Mouse (Mus musculus) midbrain, embryonic 12.5 days (tissue): ENCODE results near the gene Rtca. TPM values are rescaled to one million over a fixed set of nuclear protein-coding genes. Genes with fewer than 3 reads are reported as not detected.

ENCODE experiments used
- ATAC-seq: fragments of 200-750 bp; cut with Nextera tagmentation; 2 replicates; pipeline ENCODE4 v1.8.0; 2017; ENCODE audit warnings: low read depth, moderate TSS enrichment, moderate library complexity; ENCODE audit not compliant: low FRiP score
- H3K27ac ChIP-seq: fragments of 300-500 bp; sonication (generic); replicated peaks from 2 replicates; pipeline ENCODE4 v1.5.1; 2016; ENCODE audit warnings: mild to moderate bottlenecking
- H3K27me3 ChIP-seq: fragments of 300-500 bp; sonication (generic); 2 replicates; pipeline ENCODE4 v1.6.1; 2016; ENCODE audit warnings: mild to moderate bottlenecking
- H3K36me3 ChIP-seq: fragments of 300-500 bp; sonication (generic); 2 replicates; pipeline ENCODE4 v1.6.1; 2016
- H3K4me1 ChIP-seq: fragments of 300-500 bp; sonication (generic); 2 replicates; pipeline ENCODE4 v1.6.1; 2016
- H3K4me2 ChIP-seq: fragments of 300-500 bp; sonication (generic); replicated peaks from 2 replicates; pipeline ENCODE4 v1.6.1; 2016; ENCODE audit warnings: mild to moderate bottlenecking, moderate library complexity
- H3K4me3 ChIP-seq: fragments of 300-500 bp; sonication (generic); 2 replicates; pipeline ENCODE4 v1.5.1; 2016; ENCODE audit warnings: mild to moderate bottlenecking
- H3K9ac ChIP-seq: fragments of 300-500 bp; sonication (generic); replicated peaks from 2 replicates; pipeline ENCODE4 v1.6.1; 2016; ENCODE audit warnings: mild to moderate bottlenecking, moderate library complexity
- H3K9me3 ChIP-seq: fragments of 300-500 bp; sonication (generic); 2 replicates; pipeline ENCODE4 v1.6.1; 2016; ENCODE audit warnings: mild to moderate bottlenecking
- WGBS: fragments of 180-500 bp; shearing (Covaris S2); methylation state at CpG from one replicate; pipeline ENCODE4 v1.1.7; 2016; 5-methylcytosine and 5-hydroxymethylcytosine counted together
- polyA plus RNA-seq: library from polyadenylated mRNA; unstranded; fragments of >200 nt; fragmentation: Nextera tagmentation; extraction: Ambion mirVana; gene quantifications from 2 replicates; pipeline ENCODE4 v1.2.1, GENCODE M21; 2016

The Rtca gene
- polyA plus RNA-seq, 1 experiment from 2014 or later: 118 TPM

GRCm38 (mm10) chr3:116465709-116466108 is 42.3 kb downstream of the Rtca start:
- no peak for ATAC-seq
- no peaks in the 10 kb centered on the region for H3K36me3 ChIP-seq
- H3K9ac ChIP-seq: no peak overlapping the region
- no peak overlapping the region for H3K4me3 ChIP-seq
- H3K4me2 ChIP-seq: no peak overlapping the region
- no peaks in the 10 kb centered on the region for H3K9me3 ChIP-seq
- no peaks in the 10 kb centered on the region for H3K4me1 ChIP-seq
- WGBS: 93% methylated on average over 12 of the region's 12 CpGs
- no peaks in the 10 kb centered on the region for H3K27me3 ChIP-seq
- H3K27ac ChIP-seq: no peak overlapping the region

DNA sequence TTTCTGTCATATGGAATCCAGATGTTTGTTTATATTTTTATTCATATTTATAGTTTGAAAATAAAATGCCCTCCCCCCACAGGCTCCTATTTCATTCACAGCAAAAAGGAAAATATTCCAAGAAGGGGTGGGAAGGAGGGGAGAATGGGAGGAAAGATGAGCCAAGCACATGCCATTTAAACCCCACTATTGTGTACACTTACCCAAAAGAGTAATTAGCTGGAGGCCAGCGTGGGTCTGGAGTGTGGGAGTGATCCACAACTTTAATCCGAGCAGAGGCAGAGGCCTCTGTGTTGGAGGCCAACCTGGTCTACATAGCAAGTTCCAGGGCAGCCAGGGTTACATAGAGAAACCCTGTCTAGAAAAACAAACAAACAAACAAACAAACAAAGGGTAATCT is 43.7 kb downstream of the Rtca start:
- no peaks in the 10 kb centered on the region for H3K27me3 ChIP-seq
- no peak overlapping the region for H3K27ac ChIP-seq
- ATAC-seq: no peak
- H3K4me2 ChIP-seq: no peak overlapping the region
- H3K9me3 ChIP-seq: no peaks in the 10 kb centered on the region
- 39% methylated on average over 2 of the region's 2 CpGs for WGBS
- no peaks in the 10 kb centered on the region for H3K4me1 ChIP-seq
- no peak overlapping the region for H3K9ac ChIP-seq
- no peak overlapping the region for H3K4me3 ChIP-seq
- no peaks in the 10 kb centered on the region for H3K36me3 ChIP-seq

DNA sequence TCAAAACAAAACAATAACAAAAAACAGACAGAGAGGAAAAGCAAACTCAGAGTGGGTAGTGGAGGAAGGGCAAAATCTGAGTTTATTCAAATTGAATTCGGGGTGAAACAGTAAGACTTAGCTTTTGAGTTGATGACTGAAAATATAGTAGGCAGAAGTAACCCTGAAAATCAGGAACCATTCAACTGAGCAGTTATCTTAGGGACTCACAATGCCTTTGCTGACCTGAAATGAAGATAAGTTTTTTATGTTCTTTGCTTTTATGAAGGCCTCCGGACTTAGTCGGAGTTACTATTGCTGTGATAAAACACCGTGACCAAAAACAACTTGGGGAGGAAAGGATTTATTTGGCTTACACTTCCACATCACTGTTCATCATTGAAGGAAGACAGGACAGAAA is 47.0 kb downstream of the Rtca start:
- Histone ChIP-seq H3K4me2 (no peak overlapping the region), H3K36me3 (no peaks in the 10 kb centered on the region), H3K27me3 (no peaks in the 10 kb centered on the region), H3K4me1 (no peaks in the 10 kb centered on the region), H3K4me3 (no peak overlapping the region), H3K9me3 (no peaks in the 10 kb centered on the region), H3K9ac (no peak overlapping the region), H3K27ac (no peak overlapping the region)
- no peak for ATAC-seq
- 86% methylated on average over 4 of the region's 4 CpGs for WGBS

GRCm38 (mm10) chr3:116454529-116454928 is 53.5 kb downstream of the Rtca start:
- Histone ChIP-seq H3K27me3 (no peaks in the 10 kb centered on the region), H3K27ac (no peak overlapping the region), H3K4me1 (no peaks in the 10 kb centered on the region), H3K9me3 (no peaks in the 10 kb centered on the region), H3K36me3 (no peaks in the 10 kb centered on the region), H3K4me3 (no peak overlapping the region), H3K9ac (no peak overlapping the region), H3K4me2 (no peak overlapping the region)
- no peak for ATAC-seq
- 88% methylated on average over 1 of the region's 1 CpGs for WGBS

- no peaks in the 10 kb centered on the region for H3K4me1 ChIP-seq
- WGBS: 94% methylated on average over 3 of the region's 3 CpGs
- no peak overlapping the region for H3K4me2 ChIP-seq
- no peak overlapping the region for H3K27ac ChIP-seq
- no peak for ATAC-seq
- no peaks in the 10 kb centered on the region for H3K36me3 ChIP-seq
- no peak overlapping the region for H3K9ac ChIP-seq
- H3K27me3 ChIP-seq: no peaks in the 10 kb centered on the region
- no peak overlapping the region for H3K4me3 ChIP-seq
- no peaks in the 10 kb centered on the region for H3K9me3 ChIP-seq
These were observed 57.3 kb downstream of the Rtca start for GRCm38 (mm10) chr3:116450741-116451140.

DNA sequence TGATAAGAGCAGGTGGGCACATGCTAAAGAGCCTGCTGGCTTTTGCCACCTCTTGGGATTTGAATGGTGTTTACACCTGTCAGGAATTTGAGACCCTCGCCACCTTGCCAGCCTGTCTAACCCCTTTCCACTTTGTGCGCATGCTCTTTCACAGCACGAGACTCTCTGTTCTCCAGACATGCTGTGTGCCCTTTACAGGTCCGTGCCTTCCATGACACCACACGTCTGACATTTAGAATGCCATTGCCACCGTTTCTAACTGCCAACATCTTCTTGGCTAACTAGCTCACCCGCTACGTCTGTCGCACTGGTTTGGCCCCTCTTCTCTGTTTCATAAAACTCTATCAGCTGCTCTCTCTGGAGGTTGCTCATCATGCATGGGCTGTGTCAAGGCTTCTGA is 63.7 kb downstream of the Rtca start:
- H3K4me3 ChIP-seq: no peak overlapping the region
- no peaks in the 10 kb centered on the region for H3K27me3 ChIP-seq
- ATAC-seq: no peak
- H3K4me1 ChIP-seq: no peaks in the 10 kb centered on the region
- WGBS: 86% methylated on average over 9 of the region's 9 CpGs
- H3K36me3 ChIP-seq: no peaks in the 10 kb centered on the region
- H3K9me3 ChIP-seq: no peaks in the 10 kb centered on the region
- H3K27ac ChIP-seq: no peak overlapping the region
- no peak overlapping the region for H3K4me2 ChIP-seq
- no peak overlapping the region for H3K9ac ChIP-seq

DNA sequence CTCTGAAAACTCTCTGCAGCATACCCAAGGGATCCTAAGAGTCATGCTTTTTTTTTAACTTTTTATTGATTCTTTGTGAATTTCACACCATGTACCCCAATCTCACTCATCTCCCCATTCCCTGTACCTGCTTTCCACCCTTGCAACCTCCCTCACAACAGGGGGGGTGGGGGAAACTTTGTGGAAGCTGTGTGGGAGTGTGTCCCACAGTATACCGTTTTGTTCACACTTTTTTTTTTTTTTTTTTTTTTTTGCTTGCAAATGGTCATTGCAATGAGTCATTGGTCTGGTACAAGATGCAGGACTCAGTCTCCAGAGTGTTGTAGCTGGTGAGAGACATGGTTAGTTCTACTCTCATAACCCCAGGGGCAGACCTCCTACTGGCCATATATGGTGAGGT is 65.2 kb downstream of the Rtca start:
- no peak overlapping the region for H3K27ac ChIP-seq
- no peak for ATAC-seq
- no peak overlapping the region for H3K4me3 ChIP-seq
- no peaks in the 10 kb centered on the region for H3K4me1 ChIP-seq
- WGBS: 85% methylated on average over 1 of the region's 1 CpGs
- H3K9ac ChIP-seq: no peak overlapping the region
- H3K27me3 ChIP-seq: no peaks in the 10 kb centered on the region
- no peak overlapping the region for H3K4me2 ChIP-seq
- H3K36me3 ChIP-seq: no peaks in the 10 kb centered on the region
- H3K9me3 ChIP-seq: no peaks in the 10 kb centered on the region

DNA sequence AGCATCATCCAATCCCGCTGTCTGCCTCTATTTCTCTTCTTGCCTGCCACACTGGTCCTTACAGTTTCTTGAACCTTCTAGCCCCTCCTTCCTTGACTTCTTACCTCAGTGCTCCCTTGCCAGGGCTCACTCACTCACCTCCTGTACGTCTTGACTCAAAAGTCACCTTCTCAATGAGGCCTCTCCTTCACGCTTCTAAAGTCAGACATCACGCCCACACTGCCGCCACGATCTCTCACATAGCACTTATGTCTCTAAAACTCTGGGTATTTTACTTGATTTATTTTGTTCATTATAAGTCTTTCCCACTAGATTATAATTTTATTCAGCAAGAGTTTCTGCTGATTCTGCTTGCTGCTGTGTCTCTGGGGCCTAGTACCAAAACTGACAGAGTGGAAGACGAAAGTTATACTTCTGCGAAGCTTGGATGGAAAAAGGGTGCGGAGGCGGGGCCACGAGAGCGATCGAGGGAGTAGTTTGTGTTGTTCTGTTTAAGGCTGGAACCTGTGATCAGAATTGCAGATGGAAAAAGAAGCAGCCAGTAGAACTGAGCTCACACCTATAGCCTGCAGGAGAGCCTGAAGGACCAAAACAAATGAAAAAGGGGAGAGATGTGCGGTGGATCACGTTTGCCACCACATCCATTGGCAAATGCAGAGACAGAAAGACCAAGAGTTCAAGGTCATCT is 66.3 kb downstream of the Rtca start:
- no peak overlapping the region for H3K4me3 ChIP-seq
- H3K27me3 ChIP-seq: no peaks in the 10 kb centered on the region
- H3K9me3 ChIP-seq: no peaks in the 10 kb centered on the region
- no peaks in the 10 kb centered on the region for H3K4me1 ChIP-seq
- no peak overlapping the region for H3K4me2 ChIP-seq
- no peak overlapping the region for H3K9ac ChIP-seq
- no peaks in the 10 kb centered on the region for H3K36me3 ChIP-seq
- WGBS: 92% methylated on average over 15 of the region's 15 CpGs
- H3K27ac ChIP-seq: no peak overlapping the region
- no peak for ATAC-seq

- H3K9me3 ChIP-seq: no peaks in the 10 kb centered on the region
- H3K4me2 ChIP-seq: no peak overlapping the region
- no peak for ATAC-seq
- H3K4me3 ChIP-seq: no peak overlapping the region
- WGBS: 53% methylated on average over 8 of the region's 8 CpGs
- H3K36me3 ChIP-seq: no peaks in the 10 kb centered on the region
- H3K27me3 ChIP-seq: no peaks in the 10 kb centered on the region
- no peak overlapping the region for H3K27ac ChIP-seq
- H3K9ac ChIP-seq: no peak overlapping the region
- no peaks in the 10 kb centered on the region for H3K4me1 ChIP-seq
These were observed 67.7 kb downstream of the Rtca start for GRCm38 (mm10) chr3:116440066-116440997.

Other genes starting within 250 kb of the Rtca start
- 17.7 and 18.1 TPM in 2 replicates for gene Cdc14a, start 84.2 kb downstream of the Rtca start, polyA plus RNA-seq
- 11.4 and 12.8 TPM in 2 replicates for gene Dbt, start 4.9 kb upstream of the Rtca start, polyA plus RNA-seq
- 0.59 and 0.75 TPM in 2 replicates for gene Lrrc39, start 54.8 kb upstream of the Rtca start, polyA plus RNA-seq
- gene Sass6, start 86.8 kb upstream of the Rtca start, polyA plus RNA-seq: 37.5 and 37.6 TPM in 2 replicates
- 31.4 and 34.8 TPM in 2 replicates for gene Trmt13, start 106.4 kb upstream of the Rtca start, polyA plus RNA-seq
- gene Mfsd14a, start 154.5 kb upstream of the Rtca start, polyA plus RNA-seq: 79.0 and 79.6 TPM in 2 replicates
- gene Gm43191, start 173.1 kb upstream of the Rtca start, polyA plus RNA-seq: not detected in 2 replicates
- 8.5 and 8.7 TPM in 2 replicates for gene Slc35a3, start 204.6 kb upstream of the Rtca start, polyA plus RNA-seq